Mouse (Mus musculus) C2C12 (cell line): ENCODE results near the gene Duox1. TPM values are rescaled to one million over a fixed set of nuclear protein-coding genes. Genes with fewer than 3 reads are reported as not detected.

Experiments
- H3K27me3 ChIP-seq: one replicate; pipeline ENCODE4 v1.6.1; 2011; ENCODE audit not compliant: control insufficient read depth, insufficient read depth, insufficient read length
- H3K36me3 ChIP-seq: one replicate; pipeline ENCODE4 v1.6.1; 2011; ENCODE audit not compliant: control insufficient read depth, insufficient read depth
- H3K4me3 ChIP-seq: one replicate; pipeline ENCODE4 v1.5.1; 2011; ENCODE audit warnings: mild to moderate bottlenecking, control low read depth; ENCODE audit not compliant: poor library complexity, insufficient read depth, severe bottlenecking
- H3K79me2 ChIP-seq: one replicate; pipeline ENCODE4 v1.6.1; 2011; ENCODE audit not compliant: control insufficient read depth, insufficient read depth
- H3K79me3 ChIP-seq: one replicate; pipeline ENCODE4 v1.6.1; 2011; ENCODE audit warnings: low read depth, control low read depth
- H3ac ChIP-seq: one replicate; pipeline ENCODE3; 2011; ENCODE audit warnings: low read depth; ENCODE audit not compliant: control insufficient read depth, insufficient read length
- CEBPB ChIP-seq: IDR thresholded peaks from one replicate; pipeline ENCODE4 v1.6.1; 2011; ENCODE audit warnings: low read depth, mild to moderate bottlenecking, control low read depth, moderate library complexity
- CTCF ChIP-seq: IDR thresholded peaks from one replicate; pipeline ENCODE4 v1.5.1; 2011; ENCODE audit not compliant: control insufficient read depth, insufficient read depth, insufficient read length
- FOSL1 ChIP-seq: IDR thresholded peaks from one replicate; pipeline ENCODE4 v1.8.0; 2011; ENCODE audit warnings: mild to moderate bottlenecking, low read length; ENCODE audit not compliant: poor library complexity, insufficient read depth, severe bottlenecking
- MAX ChIP-seq: IDR thresholded peaks from one replicate; pipeline ENCODE4 v1.6.1; 2011; ENCODE audit warnings: mild to moderate bottlenecking, control low read depth
- MYOD1 ChIP-seq: IDR thresholded peaks from one replicate; pipeline ENCODE4 v1.6.1; 2011; ENCODE audit warnings: low read depth; ENCODE audit not compliant: control insufficient read depth, insufficient read length
- MYOG ChIP-seq: IDR thresholded peaks from one replicate; pipeline ENCODE4 v1.6.1; 2011; ENCODE audit not compliant: control insufficient read depth, insufficient read length; ENCODE audit errors: extremely low read depth
- USF1 ChIP-seq: IDR thresholded peaks from one replicate; pipeline ENCODE4 v1.6.1; 2011; ENCODE audit warnings: low read depth, mild to moderate bottlenecking, control low read depth, moderate library complexity
- polyA plus RNA-seq: library from polyadenylated mRNA; unstranded; fragments of >200 nt; fragmentation: generic; extraction: Trizol; gene quantifications from one replicate; pipeline ENCODE4 v1.2.1, GENCODE M21; 2012; ENCODE audit warnings: missing spikeins

The Duox1 gene
- polyA plus RNA-seq, 1 experiment, result 0.14 TPM

DNA sequence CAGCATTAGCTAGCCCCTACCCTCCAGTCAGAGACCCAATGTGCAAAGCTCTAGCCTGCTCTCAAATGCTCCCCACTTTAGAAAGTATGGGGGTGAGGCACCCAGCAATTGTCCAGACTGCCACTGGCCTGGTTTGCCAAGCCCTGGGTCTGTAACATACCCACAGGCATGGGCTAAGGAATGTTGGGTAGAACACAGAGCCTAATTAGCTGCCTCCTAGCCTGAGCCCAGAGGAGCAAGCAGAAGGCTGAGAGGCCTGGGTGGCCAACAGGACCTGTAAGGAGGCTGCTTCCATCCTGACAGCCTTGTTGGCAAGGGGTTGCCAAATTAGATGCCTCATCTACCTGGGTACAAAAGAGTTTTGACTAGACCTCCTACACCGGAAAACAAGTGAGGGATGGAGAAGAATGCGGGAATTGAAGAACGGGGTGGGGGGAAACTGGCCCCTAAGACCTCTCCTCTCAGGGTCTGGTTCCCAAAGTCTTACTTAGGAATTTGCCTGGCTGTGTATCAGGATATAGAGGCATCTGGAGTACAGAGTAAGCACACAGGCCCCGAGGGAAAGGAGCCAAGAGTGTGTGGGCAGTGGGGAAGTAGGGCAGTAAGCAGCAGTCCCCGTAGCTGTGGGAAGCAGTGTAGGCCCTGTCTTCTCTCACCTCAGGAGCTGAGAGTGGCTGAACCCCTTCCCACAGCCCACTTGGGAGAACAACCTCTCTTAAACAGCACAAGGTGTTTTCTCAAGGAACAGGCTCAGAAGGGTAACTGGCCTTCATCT, 35.9 kb downstream of the Duox1 start:
- Histone ChIP-seq H3K4me3 (no peak overlapping the region), H3K79me2 (no peaks in the 10 kb centered on the region), H3K36me3 (peaks cover 22% of the 10 kb centered on the region), H3ac (no peak overlapping the region), H3K27me3 (no peaks in the 10 kb centered on the region), H3K79me3 (peaks cover 2% of the 10 kb centered on the region)
- no peak for TF ChIP-seq MAX
- TF ChIP-seq MYOG, result no peak
- no peak for TF ChIP-seq CEBPB
- no peak for TF ChIP-seq FOSL1

DNA sequence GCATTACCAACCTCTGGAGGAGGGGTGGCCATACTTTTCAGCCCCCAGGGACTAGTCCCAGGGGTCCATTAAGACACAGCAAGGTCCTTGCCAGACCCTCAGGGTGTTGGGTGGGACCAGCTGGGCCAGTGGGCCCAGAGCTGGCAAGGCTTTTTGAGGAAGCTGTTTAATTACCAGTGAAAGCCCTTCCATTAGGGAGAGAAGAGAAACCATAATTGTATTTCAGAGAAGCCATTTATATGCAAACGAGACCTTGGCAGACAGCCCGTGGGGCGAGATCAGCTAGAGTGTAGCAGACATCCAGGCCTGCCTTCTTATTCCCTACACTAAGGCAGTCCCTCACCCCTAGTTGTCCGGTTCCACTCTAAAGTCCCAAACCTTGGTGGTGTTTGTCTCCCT, 36.5 kb downstream of the Duox1 start:
- H3K36me3 ChIP-seq, result peaks cover 22% of the 10 kb centered on the region

DNA sequence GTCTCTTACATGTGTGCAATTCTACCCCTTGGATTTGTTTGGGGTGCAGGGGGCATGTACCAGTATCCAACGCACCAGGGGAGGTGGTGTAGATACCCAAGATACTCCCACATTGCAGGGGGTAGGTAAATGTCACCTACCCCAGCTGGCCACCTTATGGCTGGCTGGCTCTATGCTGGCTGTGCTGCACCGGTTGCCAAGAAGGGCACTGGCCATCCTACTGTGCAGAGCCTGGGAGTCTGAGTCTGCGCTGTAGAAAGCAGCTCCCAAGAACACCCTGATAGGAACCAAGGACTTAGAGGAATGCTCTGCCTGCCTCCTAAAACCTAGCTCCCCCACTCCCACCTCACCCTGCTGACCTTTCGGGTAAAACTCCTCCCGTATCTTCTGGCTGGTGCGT, 37.5 kb downstream of the Duox1 start:
- no peak for TF ChIP-seq MYOD1
- no peak for TF ChIP-seq MAX
- TF ChIP-seq CEBPB, result no peak
- TF ChIP-seq CTCF, result no peak
- TF ChIP-seq USF1, result no peak
- no peak for TF ChIP-seq MYOG
- TF ChIP-seq FOSL1, result no peak
- Histone ChIP-seq H3K79me2 (no peaks in the 10 kb centered on the region), H3ac (no peak overlapping the region), H3K27me3 (no peaks in the 10 kb centered on the region), H3K79me3 (peaks cover 2% of the 10 kb centered on the region), H3K36me3 (peaks cover 29% of the 10 kb centered on the region), H3K4me3 (no peak overlapping the region)

More for the DNA sequence above, 36.5 kb downstream of the Duox1 start:
- Histone ChIP-seq H3K4me3 (no peak overlapping the region), H3K79me3 (peaks cover 2% of the 10 kb centered on the region), H3ac (no peak overlapping the region), H3K27me3 (no peaks in the 10 kb centered on the region), H3K79me2 (no peaks in the 10 kb centered on the region)
- TF ChIP-seq FOSL1 (no peak), CTCF (no peak), MAX (no peak), MYOG (no peak), MYOD1 (no peak), USF1 (no peak), CEBPB (no peak)

DNA sequence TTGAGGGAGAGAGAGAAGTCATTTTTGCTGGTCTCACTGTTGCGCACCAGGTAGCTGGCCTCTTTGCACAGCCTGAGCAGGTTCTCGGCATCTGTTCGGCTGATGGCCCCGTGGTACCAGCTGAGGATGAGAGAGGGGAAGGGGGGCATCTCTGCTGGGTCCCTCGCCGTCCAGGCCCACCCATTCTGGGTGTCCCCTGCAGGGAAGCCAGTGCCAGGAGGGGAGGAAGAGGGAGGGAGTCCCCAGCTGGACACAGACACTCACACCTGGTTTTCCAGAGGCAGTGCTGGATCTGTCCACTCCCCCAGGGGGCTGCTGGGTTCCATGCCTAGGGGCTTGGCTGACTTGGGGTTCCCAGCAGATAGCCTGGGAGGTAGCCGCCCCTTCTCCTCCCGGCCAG, 38.3 kb downstream of the Duox1 start:
- Histone ChIP-seq H3ac (no peak overlapping the region), H3K36me3 (peaks cover 36% of the 10 kb centered on the region), H3K79me2 (no peaks in the 10 kb centered on the region), H3K27me3 (no peaks in the 10 kb centered on the region), H3K4me3 (no peak overlapping the region), H3K79me3 (peaks cover 2% of the 10 kb centered on the region)
- no peak for TF ChIP-seq CEBPB
- TF ChIP-seq FOSL1, result no peak
- TF ChIP-seq MYOD1, result no peak
- TF ChIP-seq USF1, result no peak
- TF ChIP-seq CTCF, result no peak
- TF ChIP-seq MAX, result no peak
- TF ChIP-seq MYOG, result no peak

DNA sequence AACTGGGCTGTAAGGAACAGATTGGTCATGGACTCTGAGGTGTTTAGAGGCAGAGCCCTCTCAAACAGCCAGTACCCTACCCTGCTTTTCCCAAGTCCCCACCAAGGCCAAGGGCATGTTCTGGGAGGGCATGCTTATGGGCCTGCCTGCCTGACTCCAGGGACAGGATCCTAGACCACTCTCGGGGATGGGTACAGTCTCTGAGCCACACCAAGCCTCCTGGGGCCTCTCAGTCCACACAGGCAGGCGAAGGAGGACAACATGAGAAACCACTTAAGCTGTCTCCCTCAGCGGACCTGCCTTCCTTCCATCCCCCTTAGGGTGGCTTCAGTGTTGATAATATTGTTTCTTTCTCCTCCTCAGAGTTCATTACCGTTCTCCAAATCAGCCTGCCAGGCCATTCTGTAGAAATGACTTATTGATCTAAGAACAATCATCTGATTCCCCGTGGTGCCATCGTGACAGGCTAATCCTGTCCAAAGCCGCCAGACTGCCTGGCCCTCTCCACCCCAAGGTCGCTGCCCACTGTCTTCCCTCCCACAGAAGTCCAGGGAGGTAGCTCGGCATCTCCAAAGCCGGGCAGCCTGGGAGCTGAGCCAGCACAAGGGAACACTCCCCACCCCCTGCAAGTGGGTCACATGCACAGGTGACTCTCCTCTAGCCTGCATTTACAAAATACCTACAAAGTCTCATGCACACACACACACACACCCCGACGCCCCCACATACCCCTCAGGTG, 38.9 kb downstream of the Duox1 start:
- TF ChIP-seq MYOD1, result no peak
- no peak for TF ChIP-seq FOSL1
- TF ChIP-seq MYOG, result no peak
- no peak for TF ChIP-seq CEBPB
- no peak for TF ChIP-seq CTCF
- no peak for TF ChIP-seq MAX
- TF ChIP-seq USF1, result no peak

More for the DNA sequence above, 38.9 kb downstream of the Duox1 start:
- Histone ChIP-seq H3K79me2 (peaks cover 4% of the 10 kb centered on the region), H3K27me3 (no peaks in the 10 kb centered on the region), H3K79me3 (peaks cover 3% of the 10 kb centered on the region), H3K36me3 (peaks cover 42% of the 10 kb centered on the region), H3ac (no peak overlapping the region), H3K4me3 (no peak overlapping the region)
